In the genomic region with DNA sequence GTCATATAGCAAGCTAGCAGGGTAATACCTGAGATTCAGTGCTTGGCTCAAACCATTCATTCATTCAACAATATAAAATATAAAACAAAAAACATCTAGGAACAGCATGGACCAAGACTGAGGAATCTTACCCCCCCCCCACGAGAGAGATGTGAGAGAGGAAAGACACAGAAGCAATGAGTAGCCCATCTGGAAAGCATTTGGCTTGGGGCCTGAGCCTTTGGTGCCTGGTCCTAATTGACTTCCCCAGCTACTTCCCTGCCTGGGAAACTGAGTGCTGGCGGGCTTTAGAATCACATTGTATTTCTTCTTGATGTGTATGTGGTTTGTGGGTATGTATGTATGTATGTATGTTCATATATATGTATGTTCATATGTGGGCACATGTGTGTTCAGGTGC, we compare ENCODE assay signal across 25 mouse cellular contexts. TPM values are rescaled to one million over a fixed set of nuclear protein-coding genes. Genes with fewer than 3 reads are reported as not detected.
DNase-seq lines count a peak whose midpoint lies in the region; ATAC-seq and TF ChIP-seq lines count a peak whose summit lies in the region.
"Had no signal": no experiment of that assay in that cellular context is flagged by ENCODE, and none has a peak within 500 bp of the region (broad histone marks: within the 10 kb centered on the region; RNA-seq: fewer than 3 reads in every experiment).

No protein-coding gene starts in this region.

- TF ChIP-seq POLR2A in limb, embryonic 14.5 days (IDR thresholded peaks at IDR 0.05; ENCODE audit: borderline replicate concordance, extremely low read depth, insufficient read depth, insufficient read length), result no peak

- H3K4me1 ChIP-seq in embryonic facial prominence, embryonic 14.5 days (ENCODE audit: control insufficient read depth, insufficient read depth, low read length), result peaks cover 16% of the 10 kb centered on the region
- peaks cover 16% of the 10 kb centered on the region for H3K4me1 ChIP-seq in limb, embryonic 14.5 days (ENCODE audit: control insufficient read depth, insufficient read depth, low read length)

- H3K36me3 ChIP-seq in embryonic facial prominence, embryonic 14.5 days (ENCODE audit: control insufficient read depth, insufficient read depth, low read length), result no peaks in the 10 kb centered on the region
- H3K36me3 ChIP-seq in limb, embryonic 14.5 days (ENCODE audit: control insufficient read depth, insufficient read depth, low read length), result no peaks in the 10 kb centered on the region
- H3K36me3 ChIP-seq: heart, embryonic 15.5 days; hindbrain, embryonic 15.5 days had no signal

- peaks cover 9% of the 10 kb centered on the region for H3K27me3 ChIP-seq in embryonic facial prominence, embryonic 14.5 days (replicated peaks; ENCODE audit: control insufficient read depth, insufficient read depth, low read length)
- no peaks in the 10 kb centered on the region for H3K27me3 ChIP-seq in limb, embryonic 14.5 days (ENCODE audit: control insufficient read depth, insufficient read depth, low read length)

- H3K4me3 ChIP-seq in gastrocnemius, adult 2 months, result no peak overlapping the region
- no peak overlapping the region for H3K4me3 ChIP-seq in embryonic facial prominence, embryonic 14.5 days (ENCODE audit: low read depth, low read length)
- H3K4me3 ChIP-seq in limb, embryonic 14.5 days (replicated peaks; ENCODE audit: low read length), result no peak overlapping the region
- H3K4me3 ChIP-seq: heart, embryonic 15.5 days; hindbrain, embryonic 15.5 days had no signal

- ATAC-seq in embryonic facial prominence, embryonic 14.5 days (ENCODE audit: low read depth), result no peak
- ATAC-seq in limb, embryonic 14.5 days (ENCODE audit: low FRiP score, low read depth), result no peak

- no peak for TF ChIP-seq CTCF in gastrocnemius, adult 2 months (IDR thresholded peaks at IDR 0.05)

- intact Hi-C loops in gastrocnemius, adult 2 months (cut with DNase I), result no loop called here

- WGBS in embryonic facial prominence, embryonic 14.5 days, result 23% methylated on average over 2 of the region's 2 CpGs
- WGBS in limb, embryonic 14.5 days, result 21% methylated on average over 2 of the region's 2 CpGs

- H3K9ac ChIP-seq in embryonic facial prominence, embryonic 14.5 days (ENCODE audit: low read depth, low read length), result no peak overlapping the region
- no peak overlapping the region for H3K9ac ChIP-seq in limb, embryonic 14.5 days (ENCODE audit: low read depth, low read length, severe bottlenecking)
- H3K9ac ChIP-seq: heart, embryonic 15.5 days; hindbrain, embryonic 15.5 days had no signal

- H3K4me2 ChIP-seq in embryonic facial prominence, embryonic 14.5 days (ENCODE audit: low read depth, low read length), result no peak overlapping the region
- no peak overlapping the region for H3K4me2 ChIP-seq in limb, embryonic 14.5 days (replicated peaks; ENCODE audit: low read depth, low read length, severe bottlenecking)
- H3K4me2 ChIP-seq: heart, embryonic 15.5 days; hindbrain, embryonic 15.5 days; midbrain, embryonic 11.5 days had no signal

- no peak overlapping the region for H3K27ac ChIP-seq in gastrocnemius, adult 2 months
- no peak overlapping the region for H3K27ac ChIP-seq in embryonic facial prominence, embryonic 14.5 days (replicated peaks; ENCODE audit: low read depth, low read length)
- no peak overlapping the region for H3K27ac ChIP-seq in limb, embryonic 14.5 days (replicated peaks; ENCODE audit: low read depth, low read length)
- H3K27ac ChIP-seq: heart, embryonic 15.5 days; hindbrain, embryonic 15.5 days; macrophage had no signal

- DNase-seq in gastrocnemius, adult 2 months, result peak; percentile 58
- no peak for DNase-seq in gastrocnemius, postnatal 25 days
- peak; percentile 72 for DNase-seq in embryo, embryonic 10.5 days (ENCODE audit: low spot score)
- peak; percentile 69 for DNase-seq in embryonic facial prominence, embryonic 14.5 days (ENCODE audit: low spot score)
- DNase-seq in limb, embryonic 14.5 days (ENCODE audit: low spot score), result peak; percentile 68
- DNase-seq in layer of hippocampus, adult 9-10 months (ENCODE audit: low spot score), result no peak
- DNase-seq in B cell, adult 2 months, result no peak
- DNase-seq: adrenal gland, postnatal 25 days; cerebellum, adult 9-11 months; gastrocnemius, postnatal 10 days; heart, postnatal 36 days; kidney, adult 9 months; kidney, postnatal 14 days; right cerebral cortex, postnatal 4 days; thymus, adult 2 months; thymus, postnatal 4 days had no signal

- no peaks in the 10 kb centered on the region for H3K9me3 ChIP-seq in embryonic facial prominence, embryonic 14.5 days (ENCODE audit: control insufficient read depth, low read length)
- no peaks in the 10 kb centered on the region for H3K9me3 ChIP-seq in limb, embryonic 14.5 days (ENCODE audit: control insufficient read depth, low read length)
- H3K9me3 ChIP-seq: heart, embryonic 15.5 days; hindbrain, embryonic 15.5 days had no signal

RNA-seq across cellular contexts. Expression of gene Mogat2, which starts 2.8 kb away (rescaled TPM):
- total RNA-seq in gastrocnemius, adult 2 months (2021), result not detected
- total RNA-seq in gastrocnemius, postnatal 25 days (2021), result not detected
- 2.2 and 2.5 TPM in 2 replicates for polyA plus RNA-seq in embryonic facial prominence, embryonic 14.5 days (2014; fragmentation: Nextera tagmentation; extraction: Ambion mirVana)
- polyA plus RNA-seq in limb, embryonic 14.5 days (2012; rRNA removed), result 2.2 and 3.6 TPM in 2 replicates
- 4.5 and 5.1 TPM in 2 replicates for polyA plus RNA-seq in limb, embryonic 14.5 days (2014; fragmentation: Nextera tagmentation; extraction: Ambion mirVana)
- total RNA-seq: heart, postnatal 36 days; layer of hippocampus, adult 18-20 months; layer of hippocampus, postnatal 25 days; midbrain, postnatal 0 days had no signal

RNA-seq across cellular contexts. Expression of gene Map6, which starts 31.6 kb away (rescaled TPM):
- 1 to 10 TPM; 2.6 to 5.2 TPM for total RNA-seq in gastrocnemius, adult 2 months (2021)
- 1 to 10 TPM; 3.1 to 3.4 TPM for total RNA-seq in gastrocnemius, postnatal 25 days (2021)
- 9.6 and 10.2 TPM in 2 replicates for polyA plus RNA-seq in embryonic facial prominence, embryonic 14.5 days (2014; fragmentation: Nextera tagmentation; extraction: Ambion mirVana)
- polyA plus RNA-seq in limb, embryonic 14.5 days (2012; rRNA removed), result 3.5 and 3.6 TPM in 2 replicates
- polyA plus RNA-seq in limb, embryonic 14.5 days (2014; fragmentation: Nextera tagmentation; extraction: Ambion mirVana), result 6.3 and 6.4 TPM in 2 replicates
- total RNA-seq: common myeloid progenitor, adult 5-6 weeks; liver, adult 2 months had no signal

RNA-seq across cellular contexts. Expression of gene Dgat2, which starts 53.1 kb away (rescaled TPM):
- 10 to 100 TPM; 32.9 to 69.4 TPM for total RNA-seq in gastrocnemius, adult 2 months (2021)
- total RNA-seq in gastrocnemius, postnatal 25 days (2021), result 10 to 100 TPM; 34.1 to 57.3 TPM
- 33.4 and 38.6 TPM in 2 replicates for polyA plus RNA-seq in embryonic facial prominence, embryonic 14.5 days (2014; fragmentation: Nextera tagmentation; extraction: Ambion mirVana)
- 23.0 and 23.5 TPM in 2 replicates for polyA plus RNA-seq in limb, embryonic 14.5 days (2012; rRNA removed)
- polyA plus RNA-seq in limb, embryonic 14.5 days (2014; fragmentation: Nextera tagmentation; extraction: Ambion mirVana), result 34.8 and 42.3 TPM in 2 replicates

Comparison
In these comparisons a context has a peak if more than half of its experiments do, and no peak if none do; other contexts are left out.
1. DNase-seq: peak in gastrocnemius, adult 2 months (single experiment), embryo, embryonic 10.5 days (single experiment), embryonic facial prominence, embryonic 14.5 days (single experiment) and limb, embryonic 14.5 days (single experiment); none in gastrocnemius, postnatal 25 days (single experiment), layer of hippocampus, adult 9-10 months (single experiment) and B cell, adult 2 months (0 of 2).